Mouse (Mus musculus) MEL (cell line): ENCODE measurements around the gene Bloc1s6. TPM values are rescaled to one million over a fixed set of nuclear protein-coding genes. Genes with fewer than 3 reads are reported as not detected.
A peak's percentile ranks its signal among the peaks of the same experiment; 100 is the strongest.

Source experiments
- DNase-seq: peaks from one replicate; pipeline ENCODE4 v3.0.0; 2011; ENCODE audit warnings: low read depth, low spot score
- H3K27ac ChIP-seq: 2 replicates; pipeline ENCODE4 v1.5.1; 2012; ENCODE audit warnings: low read depth, mild to moderate bottlenecking, control low read depth, low read length, moderate library complexity; ENCODE audit not compliant: control insufficient read depth
- H3K27me3 ChIP-seq, 2 experiments: fragments of 150-350 bp in 1 of 2; sonication (generic) in 1 of 2; 2 replicates each; pipeline ENCODE4 v1.6.1; 2012; ENCODE audit warnings: low read length in 2 of 2, mild to moderate bottlenecking in 2 of 2, improper control_type of control experiment in 1 of 2, moderate library complexity in 1 of 2; ENCODE audit not compliant: insufficient read depth in 2 of 2, control insufficient read depth in 1 of 2
- H3K36me3 ChIP-seq, 2 experiments: 2 replicates each; pipeline ENCODE4 v1.6.1; 2012 to 2014; ENCODE audit warnings: low read length in 2 of 2, improper control_type of control experiment in 1 of 2, inconsistent platforms in 1 of 2, mild to moderate bottlenecking in 1 of 2; ENCODE audit not compliant: insufficient read depth in 2 of 2, control insufficient read depth in 1 of 2
- H3K4me1 ChIP-seq, 2 experiments: fragments of 150-350 bp in 1 of 2; sonication (generic) in 1 of 2; 2 replicates each; pipeline ENCODE4 v1.6.1; 2012; ENCODE audit warnings: low read length in 2 of 2, improper control_type of control experiment in 1 of 2, mild to moderate bottlenecking in 1 of 2; ENCODE audit not compliant: insufficient read depth in 2 of 2, control insufficient read depth in 1 of 2
- H3K4me3 ChIP-seq, 2 experiments: fragments of 150-350 bp in 1 of 2; sonication (generic) in 1 of 2; 2 replicates each; pipeline ENCODE4 v1.5.1; 2012; ENCODE audit warnings: low read depth in 2 of 2, low read length in 2 of 2, mild to moderate bottlenecking in 2 of 2, moderate library complexity in 2 of 2, control low read depth in 1 of 2, improper control_type of control experiment in 1 of 2; ENCODE audit not compliant: control insufficient read depth in 1 of 2, insufficient read depth in 1 of 2
- H3K79me2 ChIP-seq: 2 replicates; pipeline ENCODE4 v1.6.1; 2012; ENCODE audit warnings: mild to moderate bottlenecking, low read length, moderate library complexity; ENCODE audit not compliant: control insufficient read depth, poor library complexity, insufficient read depth
- H3K9ac ChIP-seq: 2 replicates; pipeline ENCODE4 v1.6.1; 2012; ENCODE audit warnings: low read depth, mild to moderate bottlenecking, control low read depth, low read length, moderate library complexity; ENCODE audit not compliant: control insufficient read depth, poor library complexity, severe bottlenecking
- H3K9me3 ChIP-seq: fragments of 150-350 bp; sonication (generic); replicated peaks from 2 replicates; pipeline ENCODE4 v1.6.1; 2012; ENCODE audit warnings: mild to moderate bottlenecking, low read length, improper control_type of control experiment, moderate library complexity; ENCODE audit not compliant: insufficient read depth
- CHD1 ChIP-seq: IDR thresholded peaks from 2 replicates; pipeline ENCODE4 v1.6.1; 2012; ENCODE audit warnings: low read depth, mild to moderate bottlenecking, inconsistent platforms, low read length, improper control_type of control experiment
- CTCF ChIP-seq, 3 experiments: IDR thresholded peaks in 2 of 3; conservative IDR thresholded peaks in 1 of 3; 2 replicates each; pipeline ENCODE4 v1.5.1; 2011 to 2012; ENCODE audit warnings: low read length in 3 of 3, low read depth in 2 of 3, mild to moderate bottlenecking in 2 of 3, improper control_type of control experiment in 1 of 3, inconsistent platforms in 1 of 3, mixed read lengths in 1 of 3, moderate library complexity in 1 of 3; ENCODE audit not compliant: control insufficient read depth in 1 of 3, insufficient read depth in 1 of 3, poor library complexity in 1 of 3, severe bottlenecking in 1 of 3
- E2F4 ChIP-seq: IDR thresholded peaks from 2 replicates; pipeline ENCODE4 v1.6.1; 2011; ENCODE audit warnings: low read depth, low read length, improper control_type of control experiment, borderline replicate concordance
- ELF1 ChIP-seq: IDR thresholded peaks from 2 replicates; pipeline ENCODE4 v1.6.1; 2014; ENCODE audit warnings: low read depth, mild to moderate bottlenecking, inconsistent platforms, low read length, improper control_type of control experiment, moderate library complexity
- ETS1 ChIP-seq: IDR thresholded peaks from 2 replicates; pipeline ENCODE4 v1.6.1; 2012; ENCODE audit warnings: low read depth, mild to moderate bottlenecking, inconsistent platforms, low read length, improper control_type of control experiment, moderate library complexity
- JUND ChIP-seq: IDR thresholded peaks from 2 replicates; pipeline ENCODE4 v1.6.1; 2011; ENCODE audit warnings: low read depth, mild to moderate bottlenecking, improper control_type of control experiment, low read length
- KAT2A ChIP-seq: conservative IDR thresholded peaks from 2 replicates; pipeline ENCODE4 v1.6.1; 2012; ENCODE audit warnings: low read depth, low read length, improper control_type of control experiment, inconsistent platforms
- MAX ChIP-seq: IDR thresholded peaks from 2 replicates; pipeline ENCODE4 v1.6.1; 2011; ENCODE audit warnings: low read length, improper control_type of control experiment
- MYB ChIP-seq: IDR thresholded peaks from 2 replicates; pipeline ENCODE4 v1.6.1; 2011; ENCODE audit warnings: mild to moderate bottlenecking, low read depth, low read length, improper control_type of control experiment
- POLR2AphosphoS2 ChIP-seq: IDR thresholded peaks from 2 replicates; pipeline ENCODE4 v1.6.1; 2011; ENCODE audit warnings: low read length, improper control_type of control experiment
- RAD21 ChIP-seq: IDR thresholded peaks from 2 replicates; pipeline ENCODE4 v1.6.1; 2011; ENCODE audit warnings: mild to moderate bottlenecking, low read depth, low read length, improper control_type of control experiment
- RCOR1 ChIP-seq: IDR thresholded peaks from 2 replicates; pipeline ENCODE4 v1.6.1; 2012; ENCODE audit warnings: low read depth, mild to moderate bottlenecking, inconsistent platforms, low read length, improper control_type of control experiment
- SMC3 ChIP-seq: IDR thresholded peaks from 2 replicates; pipeline ENCODE4 v1.6.1; 2011; ENCODE audit warnings: low read depth, low read length, improper control_type of control experiment
- TAL1 ChIP-seq: IDR thresholded peaks from 2 replicates; pipeline ENCODE4 v1.6.1; 2012; ENCODE audit warnings: mild to moderate bottlenecking, inconsistent platforms, low read length, moderate library complexity, mixed read lengths
- ZC3H11A ChIP-seq: IDR thresholded peaks from 2 replicates; pipeline ENCODE4 v1.6.1; 2012; ENCODE audit warnings: low read depth, mild to moderate bottlenecking, inconsistent platforms, low read length, improper control_type of control experiment
- ZMIZ1 ChIP-seq: IDR thresholded peaks from 2 replicates; pipeline ENCODE4 v1.6.1; 2012; ENCODE audit warnings: low read depth, mild to moderate bottlenecking, inconsistent platforms, low read length, improper control_type of control experiment, moderate library complexity
- polyA plus RNA-seq, 2 experiments: library from polyadenylated mRNA; stranded (reverse) in 1 of 2; unstranded in 1 of 2; fragments of >175 nt in 1 of 2; fragments of >200 nt in 1 of 2; gene quantifications; 2 replicates each; pipeline versions ENCODE4 v1.2.1 to v1.2.4; 2012; ENCODE audit warnings: low replicate concordance in 2 of 2, low read depth in 1 of 2; ENCODE audit not compliant: insufficient read length in 2 of 2, insufficient read depth in 1 of 2, missing spikeins in 1 of 2
- total RNA-seq: library from RNA; depleted of rRNA; stranded (reverse); fragments of 300-350 nt; gene quantifications from 2 replicates; pipeline ENCODE4 v1.2.3, GENCODE M21; 2012

Bloc1s6 gene
- total and polyA plus RNA-seq, 3 experiments: 10.9 to 21.7 TPM; not detected in 1

DNA sequence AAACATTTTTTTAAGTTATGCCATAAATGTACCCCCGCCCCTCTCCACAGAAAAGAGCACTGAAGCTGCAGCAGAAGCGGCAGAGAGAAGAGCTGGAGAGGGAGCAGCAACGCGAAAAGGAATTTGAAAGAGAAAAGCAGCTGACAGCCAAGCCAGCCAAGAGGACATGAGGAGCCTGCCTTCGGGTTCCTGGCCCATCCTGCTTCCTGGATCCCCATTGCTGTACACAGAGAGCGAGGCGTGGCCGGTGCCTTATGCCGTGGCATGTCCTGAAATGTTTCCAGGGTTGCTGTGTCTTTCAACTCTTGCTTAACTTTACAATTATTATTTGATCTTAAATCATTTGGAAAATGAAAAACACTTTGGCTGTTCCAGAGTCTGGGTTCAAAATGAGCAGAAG, 8.2 kb downstream of the Bloc1s6 start:
- no peak overlapping the region for H3K9ac ChIP-seq
- no peak overlapping the region for H3K27ac ChIP-seq
- no peaks in the 10 kb centered on the region for H3K9me3 ChIP-seq
- H3K79me2 ChIP-seq: no peaks in the 10 kb centered on the region
- H3K4me1 ChIP-seq: no peaks in the 10 kb centered on the region
- H3K27me3 ChIP-seq: no peaks in the 10 kb centered on the region
- no peak overlapping the region for H3K4me3 ChIP-seq
- no peak for TF ChIP-seq ETS1
- TF ChIP-seq, all 39 proteins: peak for 0
- no peak for DNase-seq
- peaks cover 0 to 2% of the 10 kb centered on the region in 2 experiments; a peak in 1 of 4 replicates for H3K36me3 ChIP-seq

DNA sequence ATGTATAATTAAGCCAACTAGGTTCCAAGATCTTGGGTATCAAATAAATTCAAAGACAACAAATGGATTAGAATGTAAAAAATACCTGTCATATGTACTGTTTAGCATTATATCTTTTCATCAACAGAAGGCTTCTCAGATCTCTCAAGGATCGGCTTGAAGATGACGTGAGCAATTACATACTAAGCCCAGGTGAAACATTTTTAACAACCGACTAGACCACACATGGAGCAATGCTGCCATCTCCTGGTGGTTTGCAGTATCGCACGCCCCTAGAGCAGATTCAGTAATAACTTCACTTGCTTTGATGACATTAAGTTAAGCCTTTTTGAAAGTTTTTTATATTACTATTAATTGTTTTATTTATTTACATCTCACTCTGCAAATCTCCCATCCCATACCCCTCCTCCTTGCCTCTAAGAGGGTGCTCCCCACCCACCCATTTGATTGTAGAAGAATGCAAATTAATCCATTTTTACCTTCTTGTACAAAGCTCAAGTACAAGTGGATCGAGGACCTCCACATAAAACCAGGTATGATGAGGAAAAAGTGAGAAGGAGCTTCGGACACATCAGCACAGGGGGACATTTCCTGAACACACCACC, 15.5 kb downstream of the Bloc1s6 start:
- Histone ChIP-seq H3K9me3 (no peaks in the 10 kb centered on the region), H3K4me1 (no peaks in the 10 kb centered on the region), H3K4me3 (no peak overlapping the region), H3K36me3 (no peaks in the 10 kb centered on the region), H3K9ac (no peak overlapping the region), H3K79me2 (no peaks in the 10 kb centered on the region), H3K27me3 (no peaks in the 10 kb centered on the region; a peak in 2 of 4 replicates), H3K27ac (no peak overlapping the region)
- peak; percentile 69 for DNase-seq
- peak; percentile 66 for TF ChIP-seq SMC3
- TF ChIP-seq RAD21: peak; percentile 81
- TF ChIP-seq ZC3H11A: peak; percentile 65
- no peak for TF ChIP-seq POLR2AphosphoS2
- TF ChIP-seq CTCF (IDR thresholded peaks at IDR 0.05 in 2 of 3, conservative IDR thresholded peaks at IDR 0.05 in 1 of 3; ENCODE audit: control insufficient read depth in 1 of 3, insufficient read depth in 1 of 3, low read depth in 2 of 3, low read length in 3 of 3, poor library complexity in 1 of 3, severe bottlenecking in 1 of 3): peak; percentile 27 to 69 (median 67); a peak in 5 of 6 replicates
- TF ChIP-seq MYB: 0 out of 2 replicates have a peak, but pooled peaks have one; percentile 13
- 0 out of 2 replicates have a peak, but pooled peaks have one; percentile 55 for TF ChIP-seq JUND
- no peak for TF ChIP-seq ZMIZ1

DNA sequence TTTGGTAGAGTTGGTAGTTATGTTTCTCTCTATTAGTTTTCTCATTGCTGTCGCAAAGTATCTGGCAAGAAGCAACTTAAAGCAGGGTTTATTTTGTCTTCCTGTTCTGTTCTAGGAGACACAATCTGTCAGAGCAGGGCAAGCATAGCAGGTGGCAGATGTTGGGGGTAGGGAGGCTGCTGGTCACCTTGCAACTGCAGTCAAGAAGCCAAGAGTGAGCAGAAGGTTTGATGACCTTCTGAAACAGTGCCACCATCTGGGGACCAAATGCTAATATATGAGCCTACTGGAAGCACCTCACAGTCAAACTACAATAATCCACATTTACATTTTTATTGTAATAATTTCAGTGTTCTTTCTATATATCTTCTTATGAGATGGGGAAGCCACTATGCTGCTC, 21.5 kb downstream of the Bloc1s6 start:
- H3K27me3 ChIP-seq: no peaks in the 10 kb centered on the region; a peak in 2 of 4 replicates
- H3K36me3 ChIP-seq: no peaks in the 10 kb centered on the region
- no peaks in the 10 kb centered on the region for H3K9me3 ChIP-seq
- no peak for DNase-seq
- no peaks in the 10 kb centered on the region for H3K4me1 ChIP-seq
- H3K4me3 ChIP-seq: no peak overlapping the region
- no peak overlapping the region for H3K9ac ChIP-seq
- H3K79me2 ChIP-seq: no peaks in the 10 kb centered on the region
- TF ChIP-seq SMC3 (no peak), KAT2A (no peak), TAL1 (no peak), RCOR1 (no peak), ELF1 (no peak), CHD1 (no peak), E2F4 (no peak), ETS1 (no peak), MAX (no peak), POLR2AphosphoS2 (no peak)
- H3K27ac ChIP-seq: no peak overlapping the region
